Mouse (Mus musculus): ENCODE measurements around the gene Erich6.
"Not testable (repeated sequence)": the region's sequence is repeated elsewhere in the genome, so short reads cannot be mapped to it uniquely, and the experiment has no call there.

Erich6 gene

DNA sequence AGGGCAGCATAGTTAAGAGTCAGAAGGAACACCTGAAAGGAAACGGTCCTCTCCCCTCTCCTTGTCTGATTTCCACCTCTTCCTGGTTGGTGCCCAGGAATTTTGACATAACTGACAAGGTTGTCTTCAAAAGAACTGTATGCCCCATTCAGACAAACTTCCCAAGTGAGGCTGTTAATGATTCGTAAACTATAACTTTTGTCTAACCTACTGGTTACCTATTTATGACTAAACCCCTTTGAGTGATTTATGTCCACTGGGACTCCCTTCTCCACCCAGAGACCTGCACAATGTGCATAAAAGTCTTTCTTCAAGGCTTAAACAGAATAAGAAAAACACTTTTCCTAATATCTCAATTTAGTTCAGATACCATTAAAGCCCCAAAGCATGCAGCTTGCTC lies 10.2 kb upstream of the Erich6 start:
- no peak for DNase-seq (ENCODE audit: low read depth, low spot score)

DNA sequence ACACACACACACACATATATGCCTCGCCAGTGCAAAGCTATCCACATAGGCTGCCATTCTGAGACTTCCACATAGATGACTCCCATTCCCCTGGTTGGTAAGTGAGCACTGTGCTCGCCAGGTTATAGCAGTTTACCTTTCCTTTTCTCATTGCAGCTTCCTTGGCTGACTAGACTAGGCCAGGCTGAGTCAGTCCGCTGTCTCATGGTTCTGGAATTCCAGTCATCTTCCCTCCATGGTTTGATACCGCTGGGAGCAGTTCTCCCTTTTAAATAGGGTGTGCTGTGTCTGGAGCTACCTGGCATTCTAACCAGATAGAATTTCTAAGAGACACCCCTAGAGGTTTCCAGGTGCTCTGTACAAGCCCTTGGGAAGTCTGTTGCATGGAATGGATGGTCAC lies 9.2 kb upstream of the Erich6 start:
- DNase-seq (ENCODE audit: low read depth, low spot score), result no peak

DNA sequence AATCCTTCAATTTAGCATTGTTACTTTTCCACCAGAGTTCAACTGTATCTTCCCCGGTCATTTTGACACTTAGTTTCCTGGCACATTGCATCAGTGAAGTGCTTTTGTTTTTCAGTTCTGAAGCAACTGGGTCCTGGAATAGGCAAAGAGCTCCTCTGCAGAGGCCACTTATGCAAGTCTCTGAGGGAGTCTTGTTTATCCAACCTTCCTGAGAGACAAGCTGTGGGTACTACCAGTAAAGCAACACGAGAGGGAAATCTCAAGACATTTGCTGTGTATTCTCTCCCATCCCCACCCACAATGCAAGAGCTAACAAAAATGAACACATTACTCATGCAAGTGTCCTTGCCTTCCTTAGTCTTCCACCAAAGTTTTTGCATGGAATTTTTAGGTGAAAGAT lies 5.3 kb downstream of the Erich6 start:
- DNase-seq (ENCODE audit: low read depth, low spot score), result no peak

DNA sequence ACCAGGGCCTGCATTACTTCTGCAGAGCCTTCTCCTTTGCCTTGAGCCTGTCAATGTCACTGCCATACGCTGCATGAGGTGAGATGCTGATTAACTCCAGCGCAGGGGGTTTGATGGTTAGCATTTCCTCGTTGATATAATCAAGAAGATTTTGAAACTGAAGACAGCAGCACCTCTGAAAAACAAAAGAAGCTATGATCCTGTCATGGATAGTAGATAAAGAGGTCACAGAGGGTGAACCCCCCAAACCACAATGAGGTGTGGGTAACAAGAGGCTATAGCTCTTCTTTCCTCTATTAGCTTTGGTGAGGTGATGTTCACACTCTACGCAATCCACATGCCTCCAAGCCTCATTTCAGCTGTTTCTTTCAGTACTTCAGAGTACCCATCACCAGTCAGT lies 12.0 kb downstream of the Erich6 start:
- no peak for DNase-seq (ENCODE audit: low read depth, low spot score)

DNA sequence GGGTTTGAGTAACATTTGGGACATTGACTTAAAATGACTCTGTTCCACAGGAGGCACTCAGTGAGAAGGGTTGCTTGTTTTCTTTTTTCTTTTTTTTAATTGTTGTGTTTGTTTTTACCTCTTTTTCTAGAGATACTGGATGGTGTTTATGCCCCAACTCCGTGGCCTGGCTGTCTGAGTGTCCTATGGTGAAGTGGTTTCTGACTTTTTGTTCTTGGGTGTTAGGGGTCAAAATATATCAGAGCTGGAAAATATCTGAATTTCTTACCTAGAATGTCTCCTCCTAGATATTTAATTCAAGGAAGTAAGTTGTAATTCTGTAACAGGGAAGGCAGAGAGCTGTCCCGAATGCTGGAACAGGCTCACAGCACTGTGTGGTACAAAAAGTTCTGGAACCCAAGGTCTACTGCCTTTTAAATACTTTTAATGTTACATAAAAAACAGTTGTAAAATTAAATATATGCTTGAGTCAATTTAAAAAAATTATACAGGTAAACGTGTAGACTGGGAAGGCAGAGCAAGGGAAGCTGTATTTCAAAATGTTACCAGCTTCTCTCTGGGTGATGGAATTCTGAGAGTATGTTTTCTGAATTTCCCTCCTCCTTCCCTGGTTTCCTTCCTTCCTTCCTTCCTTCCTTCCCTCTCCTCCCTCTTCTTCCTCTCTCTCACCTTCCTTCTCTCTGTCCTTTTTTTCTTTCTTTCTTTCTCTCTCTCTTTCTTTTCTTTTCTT lies 14.2 kb downstream of the Erich6 start:
- no peak for DNase-seq (ENCODE audit: low read depth, low spot score)

DNA sequence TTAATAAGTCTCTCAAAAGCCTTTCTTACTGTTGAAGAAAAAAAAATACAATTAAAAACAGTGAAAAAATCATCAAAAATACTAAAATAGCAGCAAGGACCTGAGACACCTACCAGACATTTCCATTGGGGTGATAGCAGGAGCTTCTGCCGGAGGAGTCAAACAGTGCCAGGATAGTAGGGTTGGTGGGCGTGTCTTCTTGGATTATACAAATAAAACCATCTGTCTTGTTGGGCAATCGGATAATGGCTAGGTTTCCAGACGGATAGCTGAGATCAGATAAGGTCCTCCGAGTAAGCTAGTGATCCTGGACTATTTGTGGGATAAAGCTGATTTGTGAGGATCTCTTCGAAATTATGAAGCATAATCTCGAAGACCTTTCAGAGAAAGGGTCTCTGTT lies 15.9 kb downstream of the Erich6 start:
- DNase-seq (ENCODE audit: low read depth, low spot score), result no peak

DNA sequence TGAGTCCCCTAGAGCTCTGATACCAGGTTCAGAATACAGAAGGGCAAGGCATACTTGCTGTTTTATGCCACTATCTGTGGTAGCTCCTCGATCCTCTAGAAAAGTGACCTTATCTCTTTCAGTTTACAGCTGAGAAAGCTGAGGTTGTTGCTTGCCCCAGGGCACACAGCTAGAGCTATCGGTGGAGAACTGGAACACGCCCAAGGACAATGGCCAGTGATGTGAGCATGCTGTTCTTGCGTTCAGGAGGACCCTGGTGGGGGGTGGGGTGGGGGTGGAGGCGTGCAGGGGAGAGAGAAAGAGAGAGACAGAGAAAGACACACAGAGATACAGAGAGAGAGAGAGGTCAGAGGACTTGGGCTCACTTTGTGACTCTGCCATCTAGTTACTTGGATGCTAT lies 27.0 kb downstream of the Erich6 start:
- no peak for DNase-seq (ENCODE audit: low read depth, low spot score)

DNA sequence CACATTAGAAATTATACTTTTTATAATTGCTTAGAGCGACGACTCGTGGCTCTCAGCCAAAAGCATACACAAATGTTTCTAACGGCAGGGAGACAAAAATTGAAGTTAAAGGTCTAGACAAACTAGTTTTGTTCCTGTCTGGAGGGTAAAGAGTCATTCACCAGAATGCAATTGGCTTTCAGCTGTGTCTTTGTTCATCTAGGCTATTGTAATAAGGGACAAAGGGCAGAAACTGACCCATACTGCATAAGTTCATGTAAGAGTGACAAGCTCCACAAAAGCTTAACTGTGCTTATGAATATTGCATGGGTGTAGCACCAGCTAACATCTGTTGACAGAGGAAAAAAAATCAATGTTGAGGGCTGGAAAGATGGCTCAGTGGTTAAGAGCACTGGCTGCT lies 28.5 kb downstream of the Erich6 start:
- peak; percentile 34 for DNase-seq (ENCODE audit: low read depth, low spot score)

DNA sequence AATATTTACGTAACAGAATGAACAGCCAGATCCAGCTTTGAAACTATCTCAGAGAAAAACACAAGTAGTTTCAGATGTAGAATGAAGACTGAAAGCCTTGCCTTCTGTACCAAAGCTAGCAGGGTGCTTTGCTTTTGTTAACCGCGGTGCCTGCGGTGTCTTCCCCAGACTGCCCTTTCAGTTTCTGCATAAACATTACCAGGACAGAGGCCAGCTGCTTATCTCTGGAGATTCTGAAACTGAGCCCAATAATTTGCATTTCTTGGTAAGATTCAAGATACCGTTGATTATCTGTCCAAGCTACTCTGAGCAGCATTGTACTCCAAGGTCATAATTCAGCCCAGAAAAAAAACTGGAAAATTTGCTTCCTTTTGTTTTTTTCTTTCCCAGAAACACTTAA lies 43.4 kb downstream of the Erich6 start:
- no peak for DNase-seq (ENCODE audit: low read depth, low spot score)

DNA sequence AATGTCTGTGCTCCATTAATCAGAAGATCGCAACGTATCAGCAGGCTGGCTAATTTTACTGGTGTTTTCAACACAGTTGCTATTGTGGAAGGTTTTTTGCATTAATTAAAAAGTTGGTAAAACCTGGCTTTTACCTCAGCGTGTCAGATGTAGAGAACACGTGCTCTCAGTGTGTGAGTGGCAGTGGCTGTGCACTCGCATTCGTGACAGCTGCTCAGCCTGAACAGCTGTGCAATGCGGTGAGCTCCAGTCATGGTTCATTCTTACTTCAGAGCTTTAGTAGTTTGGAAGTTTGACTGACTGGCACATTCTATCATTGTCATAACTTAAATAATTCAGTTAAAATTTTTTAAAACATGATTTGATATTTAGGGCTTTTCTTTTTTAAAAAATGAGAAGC lies 44.3 kb downstream of the Erich6 start:
- DNase-seq (ENCODE audit: low read depth, low spot score), result not testable (repeated sequence)

DNA sequence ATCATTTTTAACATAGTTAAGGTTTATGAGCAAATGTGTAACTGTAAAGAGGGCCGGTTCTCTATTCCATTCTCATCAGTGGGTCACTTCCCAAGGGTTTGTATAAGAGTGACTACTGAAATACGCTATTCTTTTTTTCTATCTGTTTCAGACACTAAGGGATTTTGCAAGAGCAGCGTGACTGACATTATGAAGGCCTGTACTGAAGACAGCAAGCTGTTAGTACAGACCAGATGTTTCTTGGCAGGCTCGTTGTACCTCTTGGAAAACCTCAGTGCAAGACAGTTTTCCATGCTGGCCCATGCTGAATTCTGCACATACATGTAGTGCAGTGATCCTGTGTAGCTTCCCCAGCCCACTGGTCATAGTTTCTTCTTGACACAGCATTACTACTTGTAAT lies 46.5 kb downstream of the Erich6 start:
- not testable (repeated sequence) for DNase-seq (ENCODE audit: low read depth, low spot score)

DNA sequence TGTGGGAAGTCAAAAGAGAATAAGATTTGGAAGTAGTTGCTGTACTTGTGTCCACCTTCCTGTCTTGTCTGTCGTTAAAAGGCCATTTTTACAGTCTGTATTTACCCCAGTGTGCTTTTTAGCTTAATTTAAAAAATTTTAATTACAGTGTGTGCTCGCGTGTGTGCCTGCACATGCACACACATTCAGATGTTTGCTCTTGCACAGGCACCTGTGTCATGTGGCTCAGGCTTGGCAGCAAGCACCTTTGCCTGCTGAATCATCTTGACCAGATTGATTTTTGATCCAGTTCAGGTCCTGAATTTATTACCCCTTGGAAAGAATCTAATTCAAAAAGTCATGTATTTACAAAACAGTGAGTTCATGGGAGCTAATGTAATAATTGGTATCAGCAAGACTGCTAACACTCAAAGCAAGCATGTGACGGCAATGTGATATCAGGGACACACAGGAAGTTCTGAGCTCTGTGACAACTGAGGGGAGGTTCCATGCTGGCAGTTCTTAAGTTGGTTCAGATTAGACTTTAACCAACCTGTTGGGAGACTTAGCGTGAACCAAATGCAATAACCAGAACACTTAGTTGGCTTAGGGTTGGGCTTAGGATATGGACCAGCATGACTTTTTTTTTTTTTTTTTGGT lies 54.1 kb downstream of the Erich6 start:
- no peak for DNase-seq (ENCODE audit: low read depth, low spot score)

DNA sequence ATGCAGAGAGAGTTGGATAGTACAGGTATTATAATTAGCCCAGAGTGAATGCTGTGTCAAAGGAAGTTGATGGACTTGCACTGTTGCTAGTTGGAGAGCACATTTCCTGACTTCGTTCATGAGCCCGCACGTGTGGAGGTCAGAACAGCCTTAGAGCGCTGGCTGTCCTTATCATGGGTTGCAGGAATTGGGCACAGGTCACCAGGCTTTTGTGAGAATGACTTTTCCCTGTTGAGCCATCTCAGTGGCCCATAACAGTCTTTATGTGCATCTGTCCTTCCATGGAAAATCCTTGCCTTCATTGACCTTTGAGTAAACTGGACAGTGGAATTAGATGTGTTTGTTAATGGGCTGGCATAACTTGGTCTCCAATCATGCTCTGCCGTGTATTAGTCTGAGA lies 54.7 kb downstream of the Erich6 start:
- DNase-seq (ENCODE audit: low read depth, low spot score), result no peak

DNA sequence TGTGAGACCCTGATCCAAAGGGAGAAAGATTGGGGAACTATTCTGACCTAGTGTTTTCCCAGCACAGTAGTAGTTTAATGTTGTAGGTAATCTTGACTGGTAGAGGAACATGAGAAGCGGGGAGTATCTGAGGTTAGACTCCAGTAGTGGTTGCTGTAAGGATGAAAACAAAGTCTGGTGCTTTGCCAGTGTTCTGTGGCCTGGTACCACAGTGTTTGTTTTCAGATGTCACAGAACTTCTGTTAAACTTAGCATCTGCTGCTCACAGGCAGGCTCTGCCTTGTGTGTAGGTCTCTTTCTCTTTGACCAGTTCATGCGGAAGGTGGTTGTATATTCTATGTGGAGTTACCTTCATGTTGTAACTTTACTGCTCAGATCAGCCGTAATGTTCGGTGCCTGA lies 55.5 kb downstream of the Erich6 start:
- DNase-seq (ENCODE audit: low read depth, low spot score), result no peak

DNA sequence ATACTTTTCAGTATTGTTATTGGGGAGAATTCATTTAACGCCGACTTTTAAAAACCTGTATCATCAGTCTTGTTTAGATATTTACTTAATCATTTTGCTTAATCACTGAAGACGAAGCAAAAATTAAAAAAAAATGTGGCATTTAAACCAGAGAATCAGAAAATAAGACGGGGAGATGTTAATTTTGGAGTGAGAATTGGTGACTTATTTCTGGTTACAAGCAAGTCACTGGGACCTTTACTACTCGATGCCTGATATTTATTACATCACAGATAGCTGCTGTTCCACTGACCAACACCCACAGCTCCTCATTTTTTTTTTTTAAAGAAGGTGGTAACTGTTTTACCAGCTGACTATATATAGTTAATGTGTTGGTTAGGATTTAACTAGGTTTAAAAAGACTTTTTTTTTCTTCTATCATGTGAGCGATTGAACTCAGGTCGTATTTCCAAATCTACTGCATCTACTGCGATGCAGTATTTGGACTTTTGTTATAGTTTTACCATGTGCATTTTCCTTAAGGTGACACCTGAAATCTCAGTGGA lies 59.4 kb downstream of the Erich6 start:
- DNase-seq (ENCODE audit: low read depth, low spot score), result no peak

DNA sequence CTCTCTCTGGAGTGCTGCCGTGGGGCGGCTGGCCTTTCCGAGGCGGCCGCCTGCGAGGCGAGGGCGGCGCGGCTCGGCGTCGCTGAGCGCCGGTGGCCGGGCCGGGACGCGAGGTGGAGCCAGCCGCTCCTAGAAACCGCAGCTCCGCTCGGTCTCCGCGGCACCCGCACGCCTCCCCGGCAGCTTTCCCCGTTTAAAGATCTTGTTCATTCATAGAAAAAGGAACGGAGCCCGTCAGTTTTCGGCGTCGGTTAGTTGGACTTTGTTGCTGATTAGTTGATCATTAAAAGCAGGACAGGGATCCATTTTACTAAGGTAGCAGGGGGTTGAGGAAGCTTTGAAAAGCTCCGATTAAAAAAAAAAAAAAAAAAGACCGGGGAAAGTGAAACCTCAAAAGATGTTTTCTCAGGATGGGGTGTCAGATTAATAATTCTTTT lies 59.9 kb downstream of the Erich6 start:
- DNase-seq (ENCODE audit: low read depth, low spot score), result peak; percentile 37

DNA sequence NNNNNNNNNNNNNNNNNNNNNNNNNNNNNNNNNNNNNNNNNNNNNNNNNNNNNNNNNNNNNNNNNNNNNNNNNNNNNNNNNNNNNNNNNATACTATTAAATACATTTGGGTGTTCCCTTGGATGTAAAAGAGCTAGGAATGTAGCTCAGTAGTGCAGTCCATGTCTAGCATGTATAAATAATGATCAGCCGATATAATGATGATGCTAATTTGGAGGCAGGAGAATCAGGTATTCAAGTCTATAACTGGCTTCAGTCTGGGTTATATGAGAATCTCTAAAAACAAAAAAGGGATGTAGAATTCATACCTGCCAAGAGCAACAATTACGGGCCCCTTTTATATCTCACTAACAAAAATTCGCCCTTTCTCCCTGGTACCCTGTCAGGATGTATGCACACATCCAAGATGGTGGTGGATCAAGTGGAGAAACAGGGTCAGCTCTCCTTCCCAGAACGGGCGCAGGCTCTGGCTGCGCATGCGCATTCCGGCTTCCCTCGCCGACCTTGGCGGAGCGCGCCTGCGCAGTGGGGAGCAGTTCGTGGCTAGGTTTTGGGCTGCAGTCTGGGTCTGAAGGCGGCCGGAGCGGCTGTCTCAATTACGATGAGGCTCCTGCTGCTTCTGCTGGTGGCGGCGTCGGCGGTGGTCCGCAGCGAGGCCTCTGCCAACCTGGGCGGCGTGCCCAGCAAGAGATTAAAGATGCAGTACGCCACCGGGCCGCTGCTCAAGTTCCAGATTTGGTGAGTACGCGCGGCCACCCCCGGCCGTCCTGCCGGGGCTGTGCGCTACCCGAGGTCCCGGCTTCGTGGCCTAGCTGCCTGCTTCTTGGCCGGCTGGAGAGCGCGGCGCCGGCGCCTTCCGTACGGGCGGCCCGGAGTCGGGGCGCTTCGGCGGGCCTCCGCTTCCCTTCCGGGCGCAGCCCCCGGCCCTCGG lies 60.6 kb downstream of the Erich6 start, which contains the start of gene Selenot:
Selenot (plus strand) TSS at position 500 of the 930 bp plus-strand sequence.
- peak; percentile 98 for DNase-seq (ENCODE audit: low read depth, low spot score)

DNA sequence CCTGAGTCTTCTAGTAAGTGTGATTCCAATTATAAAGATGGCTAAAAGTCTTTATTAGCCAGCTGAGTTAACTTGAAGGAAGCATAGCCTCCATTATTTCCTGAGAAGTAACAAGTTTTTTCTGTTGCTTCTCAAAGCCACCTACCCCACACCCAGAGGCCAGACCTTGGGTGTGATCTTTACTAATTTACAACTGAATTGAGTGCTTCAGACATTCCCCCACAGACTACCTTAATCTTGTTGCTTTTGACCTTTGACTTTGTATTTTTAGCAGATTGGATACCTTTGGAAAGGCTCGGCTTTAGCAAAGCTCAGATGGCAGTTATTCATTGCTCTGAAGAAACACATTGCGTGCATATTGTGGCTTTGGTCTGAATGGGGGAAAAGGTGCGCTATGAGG lies 66.2 kb downstream of the Erich6 start:
- DNase-seq (ENCODE audit: low read depth, low spot score), result no peak

Data from mesoderm, embryonic 11.5 days (tissue).